Mouse (Mus musculus) stomach, embryonic 14.5 days (tissue): ENCODE results near the gene Eif3k. TPM values are rescaled to one million over a fixed set of nuclear protein-coding genes. Genes with fewer than 3 reads are reported as not detected.

Experiments
- ATAC-seq: fragments of 200-750 bp; cut with Nextera tagmentation; 2 replicates; pipeline ENCODE4 v1.8.0; 2017; ENCODE audit warnings: low read depth, moderate TSS enrichment; ENCODE audit not compliant: insufficient number of reproducible peaks, insufficient read depth, low FRiP score
- H3K27ac ChIP-seq: fragments of 300-500 bp; sonication (generic); 2 replicates; pipeline ENCODE4 v1.5.1; 2014; ENCODE audit warnings: mild to moderate bottlenecking, low read length, moderate library complexity, mixed read lengths
- H3K27me3 ChIP-seq: fragments of 300-500 bp; sonication (generic); 2 replicates; pipeline ENCODE4 v1.6.1; 2014; ENCODE audit warnings: low read length, control low read depth, mixed read lengths; ENCODE audit not compliant: control insufficient read depth, insufficient read depth
- H3K36me3 ChIP-seq: fragments of 300-500 bp; sonication (generic); 2 replicates; pipeline ENCODE4 v1.6.1; 2014; ENCODE audit warnings: mild to moderate bottlenecking, control low read depth, low read length, moderate library complexity, mixed read lengths; ENCODE audit not compliant: control insufficient read depth, insufficient read depth
- H3K4me1 ChIP-seq: fragments of 300-500 bp; sonication (generic); 2 replicates; pipeline ENCODE4 v1.6.1; 2014; ENCODE audit warnings: low read length, control low read depth, mixed read lengths; ENCODE audit not compliant: control insufficient read depth, insufficient read depth
- H3K4me2 ChIP-seq: fragments of 300-500 bp; sonication (generic); replicated peaks from 2 replicates; pipeline ENCODE4 v1.6.1; 2014; ENCODE audit warnings: low read depth, low read length, control low read depth
- H3K4me3 ChIP-seq: fragments of 300-500 bp; sonication (generic); 2 replicates; pipeline ENCODE4 v1.5.1; 2014; ENCODE audit warnings: low read depth, low read length, control low read depth
- H3K9ac ChIP-seq: fragments of 300-500 bp; sonication (generic); replicated peaks from 2 replicates; pipeline ENCODE4 v1.6.1; 2014; ENCODE audit warnings: low read depth, mild to moderate bottlenecking, control low read depth, low read length, moderate library complexity, mixed read lengths
- H3K9me3 ChIP-seq: fragments of 300-500 bp; sonication (generic); 2 replicates; pipeline ENCODE4 v1.6.1; 2016; ENCODE audit warnings: low read depth, low read length, control low read depth; ENCODE audit not compliant: control insufficient read depth
- WGBS: fragments of 180-500 bp; shearing (Covaris S2); extraction: QIAGEN DNeasy Blood & Tissue Kit; methylation state at CpG from one replicate; pipeline ENCODE4 v1.1.7; 2014; 5-methylcytosine and 5-hydroxymethylcytosine counted together
- polyA plus RNA-seq: library from polyadenylated mRNA; unstranded; fragments of >200 nt; fragmentation: Nextera tagmentation; extraction: Ambion mirVana; gene quantifications from 2 replicates; pipeline ENCODE4 v1.2.1, GENCODE M21; 2014

Gene Eif3k
- polyA plus RNA-seq, 1 experiment from 2014 or later: 444 TPM

DNA sequence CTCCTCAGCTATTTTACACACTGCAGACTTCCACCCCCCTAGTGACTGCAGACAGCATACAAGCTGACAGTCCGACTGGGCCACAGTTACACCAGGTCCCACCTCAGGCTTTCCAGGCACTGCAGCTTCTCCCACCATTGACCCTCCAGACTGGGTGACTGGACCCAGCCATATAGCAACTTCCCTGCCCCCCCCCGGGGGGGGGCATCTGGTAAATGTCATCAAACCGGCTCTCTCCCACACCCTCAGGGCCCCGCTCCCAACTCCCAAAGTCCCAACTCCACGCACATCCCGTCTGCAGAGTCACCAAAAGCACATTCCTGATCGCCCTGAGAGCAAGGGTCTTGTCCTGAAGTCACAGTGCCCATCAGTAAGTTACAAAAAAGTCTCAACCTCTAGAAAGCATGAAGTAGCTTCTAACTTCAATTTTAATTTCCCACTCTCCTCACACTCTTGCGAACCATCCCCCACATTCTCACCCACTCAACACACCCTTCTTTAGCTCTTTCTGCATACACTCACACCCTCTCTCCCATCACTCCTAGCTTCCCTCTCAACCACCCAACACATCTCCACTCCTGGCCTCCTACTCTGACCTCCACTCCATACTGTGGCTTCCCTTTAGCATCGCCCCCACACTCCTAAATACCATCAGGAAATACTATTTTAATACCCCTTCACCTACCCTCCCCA lies 21.2 kb downstream of the Eif3k start:
- Histone ChIP-seq H3K4me2 (peak overlapping the region; percentile 95), H3K36me3 (no peaks in the 10 kb centered on the region), H3K27me3 (no peaks in the 10 kb centered on the region), H3K4me3 (peak overlapping the region; percentile 99), H3K4me1 (peaks cover 43% of the 10 kb centered on the region), H3K27ac (peak overlapping the region; percentile 91), H3K9ac (peak overlapping the region; percentile 94), H3K9me3 (no peaks in the 10 kb centered on the region)
- no peak for ATAC-seq
- 7% methylated on average over 9 of the region's 9 CpGs for WGBS

DNA sequence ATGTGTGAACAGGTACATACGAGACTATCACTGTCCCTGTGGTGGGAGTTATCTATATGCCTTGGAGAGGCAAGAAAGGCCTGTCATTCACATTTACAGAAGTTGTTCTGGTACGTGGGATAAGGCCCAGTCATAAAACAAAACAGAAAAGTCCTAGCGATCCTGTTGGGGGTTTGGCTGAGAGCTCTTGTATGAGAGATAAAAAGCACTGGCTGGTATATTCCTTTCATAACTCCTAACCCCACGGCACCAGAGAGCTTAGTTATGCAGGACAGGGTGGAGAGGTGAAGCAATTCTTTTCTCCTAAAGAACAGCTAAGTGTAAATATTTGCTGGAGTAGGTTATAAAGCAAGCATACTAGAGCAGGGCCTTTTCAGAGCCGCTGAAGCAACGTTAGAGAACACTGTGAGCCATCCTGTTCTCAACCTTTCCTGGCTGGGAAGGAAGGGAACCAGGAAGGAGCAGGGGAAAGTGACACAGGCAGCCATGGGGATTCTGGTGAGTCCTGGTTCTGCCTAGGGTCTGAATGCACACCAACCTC lies 22.1 kb downstream of the Eif3k start:
- no peaks in the 10 kb centered on the region for H3K27me3 ChIP-seq
- peak overlapping the region; percentile 99 for H3K4me3 ChIP-seq
- no peaks in the 10 kb centered on the region for H3K36me3 ChIP-seq
- peak overlapping the region; percentile 95 for H3K4me2 ChIP-seq
- H3K9ac ChIP-seq: peak overlapping the region; percentile 94
- peaks cover 43% of the 10 kb centered on the region for H3K4me1 ChIP-seq
- H3K9me3 ChIP-seq: no peaks in the 10 kb centered on the region
- peak overlapping the region; percentile 91 for H3K27ac ChIP-seq
- 7% methylated on average over 6 of the region's 6 CpGs for WGBS
- peak; percentile 21 for ATAC-seq

DNA sequence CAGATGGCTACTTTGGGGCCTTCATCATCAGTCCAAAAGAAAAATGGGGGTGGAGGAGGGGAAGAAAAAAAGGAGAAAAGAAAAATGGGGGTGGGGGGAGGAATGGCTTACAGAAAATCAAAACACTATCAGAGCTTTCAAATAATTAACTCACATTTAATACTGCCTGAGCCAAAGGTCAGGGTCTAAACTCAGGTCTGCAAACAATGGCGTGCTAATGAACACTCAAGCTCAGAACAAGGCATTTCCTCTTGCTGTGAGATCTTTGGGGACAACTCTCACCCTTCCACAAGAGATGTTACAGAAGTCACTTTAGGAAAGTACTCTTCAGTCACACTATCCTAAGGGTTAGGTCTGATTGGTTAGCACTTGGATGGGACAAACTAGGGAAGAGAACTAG lies 22.9 kb downstream of the Eif3k start:
- H3K36me3 ChIP-seq: no peaks in the 10 kb centered on the region
- peaks cover 46% of the 10 kb centered on the region for H3K4me1 ChIP-seq
- ATAC-seq: no peak
- 0 out of 2 replicates have a peak overlapping the region, but pooled peaks have one; percentile 99 for H3K4me3 ChIP-seq
- no peaks in the 10 kb centered on the region for H3K9me3 ChIP-seq
- H3K27ac ChIP-seq: peak overlapping the region; percentile 91; the same call in 1 of the 2 replicates
- 13% methylated on average over 1 of the region's 1 CpGs for WGBS
- H3K9ac ChIP-seq: no peak overlapping the region; the same call in 1 of the 2 replicates
- H3K4me2 ChIP-seq: peak overlapping the region; percentile 95
- H3K27me3 ChIP-seq: no peaks in the 10 kb centered on the region

DNA sequence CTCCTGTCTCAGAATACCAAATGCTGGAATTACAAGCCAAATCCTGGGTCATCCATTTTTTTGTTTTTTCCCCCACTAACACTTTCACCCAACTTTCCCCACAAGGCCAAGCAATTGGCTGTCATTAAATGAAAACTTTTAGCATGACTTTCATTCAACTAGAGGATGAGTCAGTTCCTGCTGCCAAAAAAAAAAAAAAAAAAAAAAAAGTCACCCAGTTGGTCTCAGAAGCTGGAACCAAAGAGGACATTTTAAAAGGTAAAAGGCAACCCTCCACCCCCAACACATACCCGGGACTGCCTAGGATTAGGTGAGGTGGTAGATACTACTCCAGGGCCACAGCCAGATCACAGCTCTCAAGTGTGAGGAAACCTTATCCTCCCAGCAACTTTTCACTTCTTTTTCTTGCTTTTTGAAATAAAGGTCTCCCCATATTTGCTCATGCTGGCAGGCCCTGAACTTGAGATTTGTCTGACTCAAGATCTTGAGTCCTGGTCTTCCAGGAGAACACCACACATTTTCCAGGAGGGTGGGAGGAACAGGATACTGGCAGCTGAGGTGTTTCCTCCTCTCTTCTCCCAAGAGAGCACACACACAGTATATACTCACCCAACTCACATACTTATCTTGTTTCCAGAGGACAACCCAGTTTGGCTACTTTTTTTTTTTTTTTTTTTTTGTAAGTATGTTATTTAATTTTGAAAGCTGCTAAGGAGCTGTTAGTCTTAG lies 23.5 kb downstream of the Eif3k start:
- Histone ChIP-seq H3K9ac (no peak overlapping the region), H3K9me3 (no peaks in the 10 kb centered on the region), H3K4me2 (peak overlapping the region; percentile 95; the same call in 1 of the 2 replicates), H3K27ac (peak overlapping the region; percentile 62; the same call in 1 of the 2 replicates), H3K4me3 (no peak overlapping the region), H3K36me3 (no peaks in the 10 kb centered on the region), H3K4me1 (peaks cover 52% of the 10 kb centered on the region), H3K27me3 (no peaks in the 10 kb centered on the region)
- no peak for ATAC-seq
- 41% methylated on average over 1 of the region's 1 CpGs for WGBS

DNA sequence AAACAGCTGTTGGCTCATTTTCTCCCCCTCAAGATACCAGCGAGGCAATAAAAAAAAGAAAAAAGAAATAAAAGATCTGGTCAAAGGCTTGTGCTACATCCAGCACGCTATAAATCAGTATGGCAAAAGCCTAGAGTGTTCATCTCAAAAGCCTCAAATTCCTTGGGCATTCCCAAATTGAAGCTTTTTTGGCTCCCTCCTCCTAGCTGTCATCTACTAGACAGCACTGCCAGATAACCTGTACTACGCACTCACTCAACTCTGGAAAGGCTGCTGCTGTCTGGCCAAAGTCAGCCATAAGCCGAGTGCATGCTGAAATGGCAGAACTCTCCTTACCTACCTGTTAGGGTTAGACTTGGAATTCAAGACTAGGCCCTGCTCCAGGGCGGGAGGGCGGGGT lies 24.4 kb downstream of the Eif3k start:
- H3K27me3 ChIP-seq: no peaks in the 10 kb centered on the region
- ATAC-seq: no peak
- WGBS: 56% methylated on average over 6 of the region's 6 CpGs
- no peaks in the 10 kb centered on the region for H3K36me3 ChIP-seq
- no peak overlapping the region for H3K4me2 ChIP-seq
- H3K4me1 ChIP-seq: peaks cover 59% of the 10 kb centered on the region
- no peak overlapping the region for H3K4me3 ChIP-seq
- H3K27ac ChIP-seq: no peak overlapping the region
- no peaks in the 10 kb centered on the region for H3K9me3 ChIP-seq
- H3K9ac ChIP-seq: no peak overlapping the region

DNA sequence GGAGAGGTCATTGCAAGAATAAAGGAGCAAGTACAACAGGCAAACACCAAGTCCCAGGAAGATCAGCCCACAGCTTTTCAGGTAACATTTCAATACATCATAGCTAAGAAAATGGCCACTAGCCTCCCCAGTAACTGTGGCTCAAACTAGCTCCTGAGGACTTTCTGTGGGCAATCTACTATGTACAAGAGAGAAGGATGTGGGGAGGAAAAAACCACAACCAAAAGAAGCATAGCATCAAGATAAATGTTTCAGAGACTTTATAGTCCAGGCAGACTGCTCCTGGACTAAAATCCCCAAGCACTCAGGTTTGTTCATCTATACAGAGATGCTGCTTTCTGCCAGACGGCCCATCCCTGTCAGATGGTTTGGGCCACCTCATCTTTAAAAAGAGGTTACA lies 25.4 kb downstream of the Eif3k start:
- no peak overlapping the region for H3K4me2 ChIP-seq
- no peak for ATAC-seq
- no peaks in the 10 kb centered on the region for H3K9me3 ChIP-seq
- H3K4me3 ChIP-seq: no peak overlapping the region
- WGBS: 80% methylated on average over 1 of the region's 1 CpGs
- peaks cover 68% of the 10 kb centered on the region for H3K4me1 ChIP-seq
- no peak overlapping the region for H3K9ac ChIP-seq
- no peak overlapping the region for H3K27ac ChIP-seq
- no peaks in the 10 kb centered on the region for H3K27me3 ChIP-seq
- H3K36me3 ChIP-seq: no peaks in the 10 kb centered on the region

DNA sequence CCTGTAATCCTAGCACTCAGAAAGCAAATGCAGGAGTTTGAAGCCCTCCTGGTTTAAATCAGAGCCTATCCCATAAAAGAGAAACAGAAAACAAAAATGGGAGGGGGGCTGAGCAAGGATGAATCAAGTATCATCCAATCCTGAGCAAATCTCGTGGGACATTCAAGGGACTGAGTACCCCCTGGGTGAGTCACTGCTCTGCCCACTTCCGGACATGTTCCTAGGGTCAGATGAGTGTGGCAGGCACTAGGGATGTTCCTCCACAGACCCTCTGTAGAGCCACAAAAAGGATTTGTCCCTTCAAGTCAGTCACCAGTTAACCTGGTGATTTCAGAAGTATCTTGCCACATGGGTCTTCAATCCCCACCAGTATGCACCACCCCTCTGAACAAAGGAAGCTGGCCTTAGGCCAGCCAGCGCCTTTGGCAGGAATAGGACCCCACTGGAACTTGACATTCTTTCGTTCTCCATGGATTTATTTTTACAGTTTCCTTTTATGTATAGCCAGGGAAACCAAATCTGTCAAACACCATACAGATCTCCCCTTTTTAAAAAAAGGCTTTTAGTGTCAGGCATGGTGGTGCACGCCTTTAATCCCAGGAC lies 26.3 kb downstream of the Eif3k start:
- Histone ChIP-seq H3K4me3 (no peak overlapping the region), H3K4me2 (no peak overlapping the region), H3K9ac (no peak overlapping the region), H3K9me3 (no peaks in the 10 kb centered on the region), H3K27me3 (no peaks in the 10 kb centered on the region), H3K36me3 (peaks cover 5% of the 10 kb centered on the region; the same call in 1 of the 2 replicates), H3K4me1 (peaks cover 73% of the 10 kb centered on the region), H3K27ac (no peak overlapping the region)
- ATAC-seq: no peak
- WGBS: 54% methylated on average over 5 of the region's 5 CpGs

DNA sequence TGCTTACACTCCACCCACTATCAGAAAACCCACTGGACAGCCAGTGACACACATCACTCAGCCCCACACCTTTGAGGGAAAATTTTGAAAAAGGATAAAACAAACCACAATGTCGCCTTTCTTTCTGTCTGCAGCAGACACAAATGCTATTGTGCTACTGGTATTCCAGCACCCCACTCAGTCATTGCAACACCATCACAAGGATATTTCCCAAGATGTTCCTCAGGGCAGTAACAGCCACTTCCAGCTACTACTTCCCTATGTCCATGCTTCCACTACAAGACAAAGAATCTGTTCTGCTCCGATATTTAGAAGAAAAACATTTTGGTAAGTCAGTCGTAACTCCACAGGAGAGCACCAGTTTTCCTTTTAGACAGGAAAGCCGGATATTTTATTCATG lies 26.9 kb downstream of the Eif3k start:
- Histone ChIP-seq H3K4me1 (peaks cover 71% of the 10 kb centered on the region), H3K27me3 (no peaks in the 10 kb centered on the region), H3K4me3 (no peak overlapping the region), H3K4me2 (no peak overlapping the region), H3K36me3 (peaks cover 5% of the 10 kb centered on the region; the same call in 1 of the 2 replicates), H3K9me3 (no peaks in the 10 kb centered on the region), H3K9ac (no peak overlapping the region), H3K27ac (no peak overlapping the region)
- WGBS: 88% methylated on average over 4 of the region's 4 CpGs
- no peak for ATAC-seq
